Mouse (Mus musculus) lung, postnatal 14 days (tissue): Measurements from ENCODE around the gene Krtap5-1.
"Not testable (repeated sequence)": the region's sequence is repeated elsewhere in the genome, so short reads cannot be mapped to it uniquely, and the experiment has no call there.

Experiments
- DNase-seq: peaks from one replicate; pipeline ENCODE4 v3.0.0; 2021

The Krtap5-1 gene

GRCm38 (mm10) chr7:142296108-142296507, 810 bp downstream of the Krtap5-1 start:
- DNase-seq: not testable (repeated sequence)

GRCm38 (mm10) chr7:142295418-142295817, 1.5 kb downstream of the Krtap5-1 start:
- no peak for DNase-seq

GRCm38 (mm10) chr7:142293851-142294250, 3.1 kb downstream of the Krtap5-1 start:
- peak; percentile 40 for DNase-seq

GRCm38 (mm10) chr7:142285910-142286612, 10.9 kb downstream of the Krtap5-1 start:
- peak; percentile 58 for DNase-seq

GRCm38 (mm10) chr7:142285130-142285835, 11.6 kb downstream of the Krtap5-1 start:
- peak; percentile 40 for DNase-seq

GRCm38 (mm10) chr7:142284615-142285080, 12.3 kb downstream of the Krtap5-1 start:
- peak; percentile 94 for DNase-seq

GRCm38 (mm10) chr7:142284023-142284591, 12.8 kb downstream of the Krtap5-1 start:
- DNase-seq: peak; percentile 62

GRCm38 (mm10) chr7:142282847-142283246, 14.1 kb downstream of the Krtap5-1 start:
- not testable (repeated sequence) for DNase-seq

- DNase-seq: not testable (repeated sequence)
These were observed 17.6 kb downstream of the Krtap5-1 start for GRCm38 (mm10) chr7:142279291-142279690.

- peak; percentile 74 for DNase-seq
These were observed 18.7 kb downstream of the Krtap5-1 start for GRCm38 (mm10) chr7:142278183-142278582.

- not testable (repeated sequence) for DNase-seq
These were observed 22.7 kb downstream of the Krtap5-1 start, which contains the start of gene Gm4559 for GRCm38 (mm10) chr7:142274263-142274662. TSS of gene Gm4559 (minus strand) at chr7:142274363.

GRCm38 (mm10) chr7:142258254-142258653, 38.7 kb downstream of the Krtap5-1 start, which contains the start of gene Gm2431:
TSS of gene Gm2431 (minus strand) at chr7:142258354.
- not testable (repeated sequence) for DNase-seq

GRCm38 (mm10) chr7:142255517-142255916, 41.4 kb downstream of the Krtap5-1 start:
- DNase-seq: peak; percentile 20

- peak; percentile 40 for DNase-seq
These were observed 47.1 kb downstream of the Krtap5-1 start for GRCm38 (mm10) chr7:142249824-142250223.
